9 mouse cellular contexts compared by ENCODE assay signal in genomic region chr15:87547022-87547421, GRCm38 (mm10). TPM values are rescaled to one million over a fixed set of nuclear protein-coding genes. Genes with fewer than 3 reads are reported as not detected.
DNase-seq lines count a peak whose midpoint lies in the region; ATAC-seq lines count a peak whose summit lies in the region.
"Had no signal": no experiment of that assay in that cellular context is flagged by ENCODE, and none has a peak within 500 bp of the region (broad histone marks: within the 10 kb centered on the region; RNA-seq: fewer than 3 reads in every experiment).

No protein-coding gene starts in this region.

- H3K36me3 ChIP-seq in limb, embryonic 11.5 days (ENCODE audit: control insufficient read depth, insufficient read depth, low read length): no peaks in the 10 kb centered on the region

- DNase-seq in cerebellum, adult 11-12 months: peak; percentile 63
- no peak for DNase-seq in cerebellum, adult 8-10 months
- peak; percentile 57 to 72 for DNase-seq in cerebellum, adult 18-20 months
- peak; percentile 61 for DNase-seq in forelimb bud, embryonic 11.5 days (ENCODE audit: low read depth, low spot score)
- DNase-seq in limb, embryonic 11.5 days (ENCODE audit: low spot score): peak; percentile 65
- DNase-seq in right cerebral cortex, postnatal 4 days: peak; percentile 72
- DNase-seq in heart, postnatal 4 days: no peak
- no peak for DNase-seq in urinary bladder, postnatal 25 days (ENCODE audit: low spot score)

- peaks cover 38% of the 10 kb centered on the region for H3K27me3 ChIP-seq in limb, embryonic 11.5 days (ENCODE audit: control insufficient read depth, insufficient read depth, low read length)

- 42% methylated on average over 5 of the region's 5 CpGs for WGBS in limb, embryonic 11.5 days

- no peak overlapping the region for H3K4me2 ChIP-seq in limb, embryonic 11.5 days (ENCODE audit: low read depth, severe bottlenecking)

- H3K27ac ChIP-seq in limb, embryonic 11.5 days (replicated peaks; ENCODE audit: low read depth, low read length): no peak overlapping the region

- no peak overlapping the region for H3K9ac ChIP-seq in limb, embryonic 11.5 days (ENCODE audit: low read length)

- H3K4me3 ChIP-seq in limb, embryonic 11.5 days (ENCODE audit: low read depth, low read length): no peak overlapping the region

- ATAC-seq in limb, embryonic 11.5 days (ENCODE audit: insufficient number of reproducible peaks, low FRiP score, low TSS enrichment, low read depth): no peak

- H3K4me1 ChIP-seq in limb, embryonic 11.5 days (ENCODE audit: control insufficient read depth, insufficient read depth, low read length): 0 out of 2 replicates have a peak, but pooled peaks cover 5% of the 10 kb centered on the region

- no peaks in the 10 kb centered on the region for H3K9me3 ChIP-seq in limb, embryonic 11.5 days (ENCODE audit: control insufficient read depth, low read length)

RNA-seq across cellular contexts. Expression of gene Fam19a5, which starts 2.9 kb away (rescaled TPM):
- polyA plus RNA-seq in limb, embryonic 11.5 days (2014; fragmentation: Nextera tagmentation; extraction: Ambion mirVana): 3.2 and 4.0 TPM in 2 replicates
- 1 to 10 TPM; 1.2 to 1.5 TPM for total RNA-seq in heart, postnatal 4 days (2021)
- total RNA-seq: common myeloid progenitor, adult 5-6 weeks had no signal

Comparison
In these comparisons a context has a peak if more than half of its experiments do, and no peak if none do; other contexts are left out.
1. DNase-seq: peak in cerebellum, adult 11-12 months (single experiment), cerebellum, adult 18-20 months (2 of 2), forelimb bud, embryonic 11.5 days (single experiment), limb, embryonic 11.5 days (single experiment) and right cerebral cortex, postnatal 4 days (single experiment); none in cerebellum, adult 8-10 months (single experiment), heart, postnatal 4 days (single experiment) and urinary bladder, postnatal 25 days (single experiment).